Mouse (Mus musculus): ENCODE results near the gene Magi1.

GRCm38 (mm10) chr6:94094924-94095685 lies 188.6 kb downstream of the Magi1 start:
- TF ChIP-seq POLR2A (IDR thresholded peaks at IDR 0.05; ENCODE audit: insufficient read depth, low read depth, low read length) (no peak), CTCF (IDR thresholded peaks at IDR 0.05; ENCODE audit: insufficient read depth, low read depth, low read length) (no peak)

All from olfactory bulb, adult 2 months (tissue).